Mouse (Mus musculus) neural tube, embryonic 14.5 days (tissue): ENCODE data around the gene Scn1b. TPM values are rescaled to one million over a fixed set of nuclear protein-coding genes. Genes with fewer than 3 reads are reported as not detected.

Experiments used
- ATAC-seq: fragments of 200-750 bp; cut with Nextera tagmentation; 2 replicates; pipeline ENCODE4 v1.8.0; 2017; ENCODE audit warnings: low read depth, mild to moderate bottlenecking, moderate TSS enrichment, moderate library complexity
- H3K27ac ChIP-seq: fragments of 300-500 bp; sonication (generic); 2 replicates; pipeline ENCODE4 v1.5.1; 2014; ENCODE audit warnings: low read depth, mild to moderate bottlenecking, control low read depth, low read length, moderate library complexity, mixed read lengths
- H3K27me3 ChIP-seq: fragments of 300-500 bp; sonication (generic); 2 replicates; pipeline ENCODE4 v1.6.1; 2014; ENCODE audit warnings: low read length; ENCODE audit not compliant: control insufficient read depth, insufficient read depth
- H3K36me3 ChIP-seq: fragments of 300-500 bp; sonication (generic); 2 replicates; pipeline ENCODE4 v1.6.1; 2014; ENCODE audit warnings: low read length, mixed read lengths; ENCODE audit not compliant: control insufficient read depth, insufficient read depth
- H3K4me1 ChIP-seq: fragments of 300-500 bp; sonication (generic); 2 replicates; pipeline ENCODE4 v1.6.1; 2014; ENCODE audit warnings: low read length; ENCODE audit not compliant: control insufficient read depth, insufficient read depth
- H3K4me2 ChIP-seq: fragments of 300-500 bp; sonication (generic); 2 replicates; pipeline ENCODE4 v1.6.1; 2014; ENCODE audit warnings: mild to moderate bottlenecking, low read depth, low read length, control low read depth
- H3K4me3 ChIP-seq: fragments of 300-500 bp; sonication (generic); 2 replicates; pipeline ENCODE4 v1.5.1; 2014; ENCODE audit warnings: low read depth, low read length, control low read depth, mixed read lengths
- H3K9ac ChIP-seq: fragments of 300-500 bp; sonication (generic); replicated peaks from 2 replicates; pipeline ENCODE4 v1.6.1; 2014; ENCODE audit warnings: low read depth, mild to moderate bottlenecking, control low read depth, low read length, mixed read lengths
- H3K9me3 ChIP-seq: fragments of 300-500 bp; sonication (generic); 2 replicates; pipeline ENCODE4 v1.6.1; 2016; ENCODE audit warnings: low read length; ENCODE audit not compliant: control insufficient read depth
- WGBS: fragments of 180-500 bp; shearing (Covaris S2); extraction: QIAGEN DNeasy Blood & Tissue Kit; methylation state at CpG from one replicate; pipeline ENCODE4 v1.1.7; 2014; 5-methylcytosine and 5-hydroxymethylcytosine counted together
- polyA plus RNA-seq: library from polyadenylated mRNA; unstranded; fragments of >200 nt; fragmentation: Nextera tagmentation; extraction: Ambion mirVana; gene quantifications from 2 replicates; pipeline ENCODE4 v1.2.1, GENCODE M21; 2014

The Scn1b gene
- polyA plus RNA-seq, 1 experiment from 2014 or later: 17.6 TPM

DNA sequence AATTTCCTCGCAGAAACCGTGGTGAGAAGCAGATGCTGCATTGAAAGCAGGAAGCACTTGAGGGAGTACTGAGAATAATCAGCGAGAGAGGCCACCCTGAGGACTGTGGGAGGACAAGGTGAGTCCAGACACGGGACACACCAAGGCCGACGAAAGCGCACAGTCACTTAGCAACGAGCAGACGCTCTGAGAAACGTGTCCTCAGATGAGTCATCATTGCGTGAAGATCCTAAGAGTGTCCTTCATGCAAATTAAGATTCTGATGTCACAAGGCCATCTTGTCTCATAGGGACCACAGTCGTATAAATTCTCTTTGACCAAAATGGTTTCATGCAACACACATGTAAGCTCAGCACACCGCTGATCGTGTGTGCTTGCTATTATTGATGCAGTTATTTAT lies 26.0 kb downstream of the Scn1b start:
- no peak for ATAC-seq
- Histone ChIP-seq H3K4me2 (no peak overlapping the region), H3K36me3 (no peaks in the 10 kb centered on the region), H3K4me3 (no peak overlapping the region), H3K27me3 (no peaks in the 10 kb centered on the region), H3K4me1 (no peaks in the 10 kb centered on the region), H3K9me3 (no peaks in the 10 kb centered on the region), H3K9ac (no peak overlapping the region), H3K27ac (no peak overlapping the region)
- 80% methylated on average over 14 of the region's 14 CpGs for WGBS

DNA sequence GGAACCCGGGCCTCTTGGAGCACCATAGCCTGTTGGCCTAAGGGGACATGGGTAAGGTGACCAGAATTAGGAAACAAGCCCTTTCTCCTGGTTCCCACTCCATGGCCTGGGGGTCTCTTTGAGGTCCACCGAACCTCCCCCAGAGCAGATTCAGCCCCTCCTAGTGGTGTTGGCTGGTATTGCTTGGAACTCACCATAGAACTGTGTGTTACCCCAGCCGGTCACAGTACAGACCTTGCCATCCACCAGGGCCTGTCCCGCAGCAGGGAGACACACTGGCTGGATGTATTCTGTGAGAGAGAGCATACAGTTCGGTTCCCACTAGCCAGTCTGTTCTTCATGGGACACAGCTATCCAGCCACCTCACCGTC lies 27.2 kb downstream of the Scn1b start:
- Histone ChIP-seq H3K9ac (no peak overlapping the region), H3K9me3 (no peaks in the 10 kb centered on the region), H3K4me3 (no peak overlapping the region), H3K4me1 (no peaks in the 10 kb centered on the region), H3K27ac (no peak overlapping the region), H3K27me3 (no peaks in the 10 kb centered on the region), H3K4me2 (no peak overlapping the region), H3K36me3 (no peaks in the 10 kb centered on the region)
- ATAC-seq: no peak
- WGBS: 90% methylated on average over 6 of the region's 6 CpGs

DNA sequence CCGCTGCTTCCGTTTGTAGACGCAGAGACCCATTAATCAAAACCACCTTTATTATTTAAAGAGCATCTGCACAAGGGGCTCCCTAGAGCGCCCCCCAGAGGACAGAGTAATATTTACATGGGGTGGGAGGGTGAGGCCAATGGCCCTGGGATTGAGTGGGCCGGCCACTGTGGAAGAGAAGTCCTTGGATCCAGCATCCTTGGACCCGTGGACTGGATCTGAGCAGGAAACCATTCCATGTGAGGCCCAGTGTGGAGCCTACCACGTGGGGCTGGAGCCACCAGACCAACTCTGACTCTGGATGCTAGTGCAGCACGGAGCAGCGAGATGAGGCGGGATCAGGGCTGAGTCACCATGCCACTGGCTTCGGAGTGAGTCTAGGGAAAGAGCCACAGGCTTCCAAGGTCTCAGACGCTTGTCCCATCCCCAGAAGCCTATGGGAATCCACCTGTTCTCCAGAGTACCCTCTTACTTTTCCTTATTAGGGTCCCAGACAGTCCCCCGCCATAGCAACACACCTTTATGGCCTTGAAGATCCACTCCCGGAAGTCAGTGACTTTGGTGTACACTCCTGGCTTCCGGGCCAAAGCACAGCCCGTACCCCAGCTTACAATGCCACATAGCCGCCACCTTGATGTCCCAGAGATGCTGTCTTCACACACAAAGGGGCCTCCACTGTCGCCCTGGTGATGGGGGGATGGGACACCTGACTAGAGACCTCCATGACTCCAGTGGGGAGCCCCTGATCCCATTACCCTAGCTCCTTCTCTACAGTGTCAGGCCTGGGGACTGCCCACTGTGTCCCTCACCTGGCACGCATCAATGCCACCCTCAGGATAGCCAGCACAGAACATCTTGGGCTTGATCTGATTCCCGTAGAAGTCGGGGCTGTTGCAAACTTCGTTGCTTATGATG lies 27.8 kb downstream of the Scn1b start:
- WGBS: 78% methylated on average over 22 of the region's 22 CpGs
- no peak overlapping the region for H3K27ac ChIP-seq
- H3K9ac ChIP-seq: no peak overlapping the region
- no peaks in the 10 kb centered on the region for H3K36me3 ChIP-seq
- no peaks in the 10 kb centered on the region for H3K27me3 ChIP-seq
- no peaks in the 10 kb centered on the region for H3K4me1 ChIP-seq
- H3K9me3 ChIP-seq: no peaks in the 10 kb centered on the region
- H3K4me3 ChIP-seq: no peak overlapping the region
- H3K4me2 ChIP-seq: no peak overlapping the region
- ATAC-seq: no peak

DNA sequence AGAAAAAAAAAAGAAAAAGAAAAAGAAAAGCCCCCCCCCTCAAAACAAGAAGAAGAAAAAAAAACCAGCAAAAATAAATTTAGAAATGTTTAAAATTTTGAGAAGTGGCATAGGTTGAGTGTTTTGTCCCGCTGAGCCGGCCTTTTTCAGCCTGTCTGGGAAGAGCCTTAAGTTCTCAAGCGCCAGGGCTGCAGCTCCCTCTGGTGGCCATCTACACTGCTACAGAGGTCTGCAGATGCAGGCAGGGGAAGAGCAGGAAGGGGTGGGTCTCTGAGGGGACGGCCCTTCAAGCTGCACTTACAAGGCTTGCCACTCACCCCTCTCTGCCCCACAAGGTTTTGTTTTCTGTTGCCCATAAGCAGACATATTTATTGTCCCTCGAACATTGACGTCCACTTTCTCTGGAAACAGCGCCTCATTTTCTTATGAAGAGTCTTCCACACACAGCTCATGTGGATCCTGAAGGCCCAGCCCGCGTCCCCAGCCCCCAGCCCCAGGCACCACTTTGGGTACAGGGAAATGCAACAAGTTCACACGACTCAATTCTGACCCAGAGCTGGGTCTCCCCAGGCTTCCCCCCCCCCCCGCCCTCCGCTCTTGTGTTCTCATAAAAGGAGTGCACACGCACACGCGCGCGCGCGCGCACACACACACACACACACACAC lies 29.1 kb downstream of the Scn1b start:
- Histone ChIP-seq H3K27ac (no peak overlapping the region), H3K9me3 (no peaks in the 10 kb centered on the region), H3K4me2 (peak overlapping the region; percentile 14; the same call in 1 of the 2 replicates), H3K4me1 (no peaks in the 10 kb centered on the region), H3K9ac (no peak overlapping the region), H3K27me3 (no peaks in the 10 kb centered on the region), H3K36me3 (no peaks in the 10 kb centered on the region), H3K4me3 (no peak overlapping the region)
- ATAC-seq: peak; percentile 94
- WGBS: 39% methylated on average over 20 of the region's 20 CpGs

DNA sequence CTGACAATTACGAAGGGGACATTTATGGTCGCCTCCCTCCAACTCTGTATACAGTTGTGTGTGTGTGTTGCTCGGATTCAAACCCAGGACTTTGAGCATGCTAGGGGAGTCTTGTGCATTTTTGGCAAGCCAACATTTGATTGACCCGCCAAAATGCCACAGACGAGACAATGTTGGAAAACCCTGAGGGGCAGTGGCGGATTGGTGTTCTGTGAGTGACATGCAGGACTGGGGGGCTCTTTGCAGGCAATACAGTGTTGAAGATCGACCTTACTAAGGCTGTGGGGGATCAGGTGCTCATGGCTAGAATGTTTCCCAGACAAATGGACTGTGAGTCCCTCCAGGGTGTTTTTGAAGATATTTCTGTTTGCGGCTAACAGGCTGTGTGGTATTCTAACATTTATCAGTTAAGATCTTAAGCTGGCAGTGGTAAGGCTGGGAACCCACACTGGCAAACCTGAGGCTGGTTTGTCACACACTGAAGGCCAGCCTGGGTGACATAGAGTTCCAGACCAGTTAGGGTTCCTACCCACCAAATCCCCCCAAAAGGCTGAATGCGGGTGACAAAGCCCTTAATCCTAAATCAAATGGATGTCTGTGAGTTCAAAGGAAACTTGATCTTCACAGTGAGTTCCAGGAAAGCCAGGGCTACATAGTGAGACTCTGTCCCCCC lies 29.8 kb downstream of the Scn1b start:
- Histone ChIP-seq H3K4me1 (no peaks in the 10 kb centered on the region), H3K27ac (no peak overlapping the region), H3K9ac (no peak overlapping the region), H3K36me3 (no peaks in the 10 kb centered on the region), H3K27me3 (no peaks in the 10 kb centered on the region), H3K9me3 (no peaks in the 10 kb centered on the region), H3K4me3 (no peak overlapping the region), H3K4me2 (no peak overlapping the region)
- no peak for ATAC-seq
- WGBS: 75% methylated on average over 9 of the region's 9 CpGs

DNA sequence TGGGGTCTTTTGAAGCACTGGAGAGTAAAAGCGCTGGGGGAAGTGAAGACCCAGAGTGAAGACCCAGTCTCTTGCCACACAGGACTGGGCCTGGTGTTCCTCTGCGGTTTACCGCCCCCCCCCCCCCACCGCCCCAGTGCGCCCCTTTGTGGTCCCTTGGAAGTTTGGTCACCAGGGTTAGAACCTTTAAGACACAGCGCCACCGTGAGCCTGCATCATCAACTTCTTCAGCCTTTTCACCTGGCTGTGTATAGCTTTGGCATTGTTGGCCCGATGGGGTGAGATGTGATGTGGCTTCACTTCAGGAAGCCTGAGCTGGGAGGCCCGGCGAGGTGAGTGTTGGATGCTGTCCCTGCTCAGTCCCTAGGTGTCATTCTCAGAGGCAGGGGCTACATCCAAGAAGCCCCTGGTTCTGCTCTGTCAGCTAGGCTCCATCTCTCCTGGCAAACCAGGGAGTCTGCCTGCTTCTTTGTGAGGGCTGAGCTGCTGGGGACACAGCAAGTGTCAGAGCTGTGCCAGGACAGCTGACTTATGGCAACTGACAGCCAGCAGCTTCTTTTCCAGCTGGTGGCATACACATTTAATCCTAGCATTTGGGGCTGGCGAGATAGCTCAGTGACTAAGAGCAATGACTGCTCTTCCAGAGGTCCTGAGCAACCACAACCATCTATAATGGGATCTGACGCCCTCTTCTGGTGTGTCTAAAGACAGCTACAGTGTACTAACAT lies 31.9 kb downstream of the Scn1b start:
- Histone ChIP-seq H3K27ac (no peak overlapping the region), H3K9me3 (no peaks in the 10 kb centered on the region), H3K4me3 (no peak overlapping the region), H3K36me3 (no peaks in the 10 kb centered on the region), H3K4me1 (no peaks in the 10 kb centered on the region), H3K4me2 (no peak overlapping the region), H3K9ac (no peak overlapping the region), H3K27me3 (no peaks in the 10 kb centered on the region)
- ATAC-seq: no peak
- WGBS: 29% methylated on average over 10 of the region's 12 CpGs

DNA sequence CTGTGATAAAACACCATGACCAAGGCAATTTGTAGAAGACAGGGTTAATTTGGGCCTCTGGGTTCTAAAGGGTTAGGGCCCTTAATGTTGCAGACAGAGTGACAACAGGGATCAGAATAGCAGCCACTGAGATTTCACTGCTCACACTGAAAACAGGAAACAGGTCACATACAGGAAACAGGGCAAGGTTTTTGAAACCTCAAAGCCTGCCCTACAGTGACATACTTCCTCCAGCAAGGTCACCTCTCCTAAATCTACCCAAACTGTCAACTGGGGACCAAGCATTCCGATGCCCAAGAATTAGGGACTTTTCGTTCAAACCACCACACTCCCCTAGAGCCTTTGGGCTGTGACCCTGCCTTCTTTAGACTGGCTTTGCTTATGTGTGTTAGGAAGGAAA lies 37.1 kb downstream of the Scn1b start:
- Histone ChIP-seq H3K9me3 (no peaks in the 10 kb centered on the region), H3K36me3 (no peaks in the 10 kb centered on the region), H3K27me3 (no peaks in the 10 kb centered on the region), H3K4me3 (no peak overlapping the region), H3K4me1 (0 out of 2 replicates have a peak, but pooled peaks cover 3% of the 10 kb centered on the region), H3K9ac (no peak overlapping the region), H3K4me2 (no peak overlapping the region), H3K27ac (no peak overlapping the region)
- WGBS: 98% methylated on average over 2 of the region's 2 CpGs
- ATAC-seq: no peak

DNA sequence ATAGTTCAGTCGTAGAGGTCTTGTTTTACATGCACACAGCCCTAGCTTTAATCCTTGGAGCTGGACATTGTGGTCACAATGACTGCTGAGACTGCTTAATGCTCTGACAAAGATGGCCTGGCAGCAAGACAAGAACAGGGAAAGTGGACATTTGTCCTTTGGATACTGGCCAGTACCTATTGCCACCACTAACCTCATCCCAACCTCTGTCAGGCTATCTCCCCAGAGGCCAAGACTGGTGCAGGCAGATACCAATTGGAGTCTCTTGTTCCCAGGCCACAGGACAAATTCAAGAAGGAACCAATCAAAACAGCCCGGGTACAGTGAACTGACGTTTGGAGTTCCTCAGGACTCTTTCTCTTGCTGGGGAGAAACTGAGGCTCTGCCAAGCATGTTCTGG lies 38.6 kb downstream of the Scn1b start:
- WGBS: 81% methylated on average over 3 of the region's 3 CpGs
- H3K4me2 ChIP-seq: no peak overlapping the region
- H3K27ac ChIP-seq: no peak overlapping the region

More for the DNA sequence above, 38.6 kb downstream of the Scn1b start:
- Histone ChIP-seq H3K9me3 (no peaks in the 10 kb centered on the region), H3K9ac (no peak overlapping the region), H3K4me1 (0 out of 2 replicates have a peak, but pooled peaks cover 3% of the 10 kb centered on the region), H3K27me3 (no peaks in the 10 kb centered on the region), H3K36me3 (no peaks in the 10 kb centered on the region), H3K4me3 (no peak overlapping the region)
- no peak for ATAC-seq
